Mouse (Mus musculus) forebrain, postnatal 0 days (tissue): ENCODE measurements around the gene Dhrs13. TPM values are rescaled to one million over a fixed set of nuclear protein-coding genes. Genes with fewer than 3 reads are reported as not detected.

ENCODE experiments used
- ATAC-seq: fragments of 200-750 bp; cut with Nextera tagmentation; 2 replicates; pipeline ENCODE4 v1.8.0; 2017; ENCODE audit warnings: mild to moderate bottlenecking, moderate library complexity
- DNase-seq: peaks from one replicate; pipeline ENCODE4 v3.0.0-alpha.2; 2015
- H3K27ac ChIP-seq: fragments of 300-500 bp; sonication (generic); 2 replicates; pipeline ENCODE4 v1.5.1; 2014; ENCODE audit warnings: low read depth, mild to moderate bottlenecking, antibody characterized with exemption, low read length, moderate library complexity, mixed read lengths
- H3K27me3 ChIP-seq: fragments of 300-500 bp; sonication (generic); 2 replicates; pipeline ENCODE4 v1.6.1; 2014; ENCODE audit warnings: mild to moderate bottlenecking, low read length, mixed read lengths; ENCODE audit not compliant: insufficient read depth
- H3K36me3 ChIP-seq: fragments of 300-500 bp; sonication (generic); 2 replicates; pipeline ENCODE4 v1.6.1; 2014; ENCODE audit warnings: mild to moderate bottlenecking, moderate library complexity; ENCODE audit not compliant: insufficient read depth
- H3K4me1 ChIP-seq: fragments of 300-500 bp; sonication (generic); 2 replicates; pipeline ENCODE4 v1.6.1; 2014; ENCODE audit warnings: antibody characterized with exemption; ENCODE audit not compliant: insufficient read depth
- H3K4me2 ChIP-seq: fragments of 300-500 bp; sonication (generic); 2 replicates; pipeline ENCODE4 v1.6.1; 2014; ENCODE audit warnings: low read depth, mild to moderate bottlenecking, moderate library complexity
- H3K4me3 ChIP-seq: fragments of 300-500 bp; sonication (generic); 2 replicates; pipeline ENCODE4 v1.5.1; 2014; ENCODE audit warnings: low read depth, low read length, mixed read lengths
- H3K9ac ChIP-seq: fragments of 300-500 bp; sonication (generic); 2 replicates; pipeline ENCODE4 v1.6.1; 2014; ENCODE audit warnings: mild to moderate bottlenecking
- H3K9me3 ChIP-seq: fragments of 300-500 bp; sonication (generic); 2 replicates; pipeline ENCODE4 v1.6.1; 2016; ENCODE audit warnings: low read length
- CTCF ChIP-seq: sonication (generic); IDR thresholded peaks from 2 replicates; pipeline ENCODE4 v1.5.1; 2016; ENCODE audit warnings: antibody characterized with exemption, control low read depth, low read depth
- WGBS: fragments of 180-500 bp; shearing (Covaris S2); extraction: QIAGEN DNeasy Blood & Tissue Kit; methylation state at CpG from one replicate; pipeline ENCODE4 v1.1.7; 2014; 5-methylcytosine and 5-hydroxymethylcytosine counted together
- polyA plus RNA-seq: library from polyadenylated mRNA; unstranded; fragments of >200 nt; fragmentation: Nextera tagmentation; extraction: Ambion mirVana; gene quantifications from 2 replicates; pipeline ENCODE4 v1.2.1, GENCODE M21; 2015
- total RNA-seq: library from RNA; depleted of rRNA; stranded (reverse); fragments of >200 nt; gene quantifications from 2 replicates; pipeline ENCODE4 v1.2.3, GENCODE M21; 2014

The Dhrs13 gene
- total and polyA plus RNA-seq, 2 experiments from 2014 or later = 48.4 TPM

DNA sequence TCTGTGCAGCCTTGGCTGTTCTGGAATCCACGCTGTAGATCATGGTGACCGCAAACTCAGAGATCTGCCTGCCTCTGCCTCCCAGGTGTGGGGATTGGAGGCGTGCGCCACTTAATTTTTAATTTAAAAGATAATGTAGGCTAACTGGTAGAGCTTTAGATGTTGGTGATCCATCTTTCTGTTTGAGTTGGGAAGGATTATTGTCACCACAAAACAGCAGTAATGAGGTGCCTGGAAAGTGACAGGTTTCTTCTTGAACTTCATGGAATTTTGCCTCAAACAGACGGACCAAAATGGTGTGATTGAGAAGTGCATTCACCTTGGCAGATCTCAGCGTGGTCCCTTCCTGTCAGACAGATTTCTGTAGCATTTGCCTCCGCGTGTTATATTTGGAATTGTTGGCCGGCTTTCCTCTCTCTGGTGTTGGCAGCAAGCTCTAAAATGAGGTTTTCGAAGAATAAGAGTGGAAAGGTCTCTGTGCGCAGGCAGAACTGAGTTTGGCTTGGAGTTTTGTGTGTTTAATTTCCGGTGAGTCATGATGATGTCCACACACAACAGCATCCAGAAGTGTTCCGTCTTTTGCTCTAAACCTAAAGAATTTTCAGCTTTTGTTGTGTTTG lies 42.9 kb upstream of the Dhrs13 start:
- H3K4me1 ChIP-seq = peaks cover 9% of the 10 kb centered on the region; the same call in 1 of the 2 replicates
- H3K4me3 ChIP-seq = no peak overlapping the region
- WGBS = 74% methylated on average over 13 of the region's 13 CpGs
- H3K9ac ChIP-seq = no peak overlapping the region
- DNase-seq = no peak
- H3K36me3 ChIP-seq = peaks cover 13% of the 10 kb centered on the region
- no peak for ATAC-seq
- TF ChIP-seq CTCF = no peak
- no peak overlapping the region for H3K4me2 ChIP-seq
- H3K27me3 ChIP-seq = no peaks in the 10 kb centered on the region
- H3K9me3 ChIP-seq = no peaks in the 10 kb centered on the region
- no peak overlapping the region for H3K27ac ChIP-seq

DNA sequence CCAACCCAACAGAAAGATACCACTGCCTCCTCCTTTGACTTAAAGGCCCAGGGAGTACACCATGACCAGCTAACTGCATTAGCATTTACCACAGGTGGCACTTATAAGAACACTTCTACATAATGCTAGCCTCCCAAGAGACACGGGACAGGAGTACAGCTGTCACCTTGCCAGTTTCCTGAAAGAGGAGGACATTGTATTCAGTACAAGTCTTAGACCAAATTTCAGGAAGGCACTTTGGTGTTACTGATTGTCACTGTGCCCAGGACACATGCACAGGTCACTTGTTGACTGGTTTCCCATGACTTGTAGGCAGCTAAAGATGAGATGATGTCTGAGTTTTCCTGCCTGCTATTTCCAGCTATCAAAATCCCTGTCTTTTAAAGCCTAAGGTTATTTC lies 36.5 kb upstream of the Dhrs13 start:
- no peaks in the 10 kb centered on the region for H3K27me3 ChIP-seq
- H3K4me2 ChIP-seq = no peak overlapping the region
- WGBS = 63% methylated on average over 1 of the region's 1 CpGs
- no peak for ATAC-seq
- TF ChIP-seq CTCF = no peak
- peaks cover 15% of the 10 kb centered on the region for H3K36me3 ChIP-seq
- no peaks in the 10 kb centered on the region for H3K4me1 ChIP-seq
- no peak for DNase-seq
- H3K27ac ChIP-seq = no peak overlapping the region
- no peaks in the 10 kb centered on the region for H3K9me3 ChIP-seq
- no peak overlapping the region for H3K4me3 ChIP-seq
- H3K9ac ChIP-seq = no peak overlapping the region

DNA sequence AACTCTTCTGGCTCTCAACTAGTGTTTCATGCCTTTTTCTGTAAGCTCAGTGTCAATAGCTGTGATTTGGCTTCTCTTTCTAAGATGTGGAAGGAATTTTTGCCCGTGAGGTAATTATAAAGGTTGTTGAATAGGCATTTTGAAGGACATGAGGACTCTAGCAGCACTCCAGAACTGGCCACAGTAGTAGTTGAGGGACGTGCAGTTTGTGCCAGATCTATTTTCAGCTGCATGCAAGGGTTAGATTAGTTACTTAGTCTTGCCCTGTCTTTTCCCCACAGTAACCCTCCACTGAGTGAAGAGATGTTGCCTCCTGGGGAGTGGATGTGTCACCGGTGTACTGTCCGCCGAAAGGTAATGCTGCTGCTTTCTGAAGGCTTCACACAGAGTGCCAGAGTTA lies 25.6 kb upstream of the Dhrs13 start:
- Histone ChIP-seq H3K4me2 (no peak overlapping the region), H3K9ac (no peak overlapping the region), H3K9me3 (no peaks in the 10 kb centered on the region), H3K27ac (no peak overlapping the region), H3K4me3 (no peak overlapping the region), H3K4me1 (no peaks in the 10 kb centered on the region), H3K36me3 (peaks cover 40% of the 10 kb centered on the region), H3K27me3 (no peaks in the 10 kb centered on the region)
- DNase-seq = no peak
- TF ChIP-seq CTCF = no peak
- ATAC-seq = no peak
- 88% methylated on average over 5 of the region's 5 CpGs for WGBS

DNA sequence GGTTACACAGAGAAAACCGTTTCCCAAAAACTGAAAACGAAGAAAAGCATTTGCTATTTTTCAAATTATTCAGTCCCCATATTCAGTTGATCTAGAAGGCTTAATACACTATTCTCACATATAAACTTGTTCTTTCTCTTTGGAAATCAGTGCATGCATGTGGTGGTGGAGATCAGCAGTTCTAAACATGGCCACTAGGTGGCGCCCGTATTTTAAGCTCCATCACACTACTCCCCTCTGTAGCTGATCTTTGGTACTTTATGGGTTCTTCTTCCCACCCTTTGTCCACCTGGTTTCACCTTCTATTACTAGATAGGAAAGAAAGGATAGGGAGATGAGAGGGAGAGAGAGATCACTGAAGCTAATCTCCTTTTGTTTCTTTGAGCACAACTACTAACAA lies 12.4 kb upstream of the Dhrs13 start:
- 25% methylated on average over 4 of the region's 4 CpGs for WGBS
- peaks cover 77% of the 10 kb centered on the region for H3K36me3 ChIP-seq
- H3K4me2 ChIP-seq = no peak overlapping the region

DNA sequence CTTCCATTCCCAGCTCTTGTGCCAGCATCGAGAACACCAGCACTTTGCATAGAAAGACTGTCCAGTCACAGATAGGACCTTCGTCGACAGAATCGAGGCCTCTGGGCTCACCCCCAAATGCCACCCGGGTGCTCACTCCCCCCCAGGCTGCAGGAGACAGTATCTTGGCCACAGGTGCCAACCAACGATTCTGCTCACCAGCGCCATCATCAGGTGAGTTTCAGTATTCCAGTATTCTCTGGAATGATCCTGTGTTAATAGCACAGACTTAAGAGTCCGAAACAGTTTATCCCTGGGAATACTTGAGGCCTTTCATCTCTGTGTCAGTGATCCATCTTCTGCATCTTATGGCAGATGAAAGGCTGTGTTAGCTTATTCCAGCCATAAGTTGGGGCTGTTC lies 8.5 kb upstream of the Dhrs13 start:
- H3K4me1 ChIP-seq = no peaks in the 10 kb centered on the region
- H3K27me3 ChIP-seq = no peaks in the 10 kb centered on the region
- TF ChIP-seq CTCF = peak; percentile 57
- peaks cover 75% of the 10 kb centered on the region for H3K36me3 ChIP-seq
- no peaks in the 10 kb centered on the region for H3K9me3 ChIP-seq
- ATAC-seq (no peak), DNase-seq (peak; percentile 67)
- H3K4me2 ChIP-seq = no peak overlapping the region
- 79% methylated on average over 8 of the region's 8 CpGs for WGBS
- H3K27ac ChIP-seq = no peak overlapping the region
- H3K4me3 ChIP-seq = no peak overlapping the region
- H3K9ac ChIP-seq = no peak overlapping the region

More for the DNA sequence above, 12.4 kb upstream of the Dhrs13 start:
- DNase-seq = peak; percentile 89
- peak; percentile 87 for ATAC-seq
- TF ChIP-seq CTCF = peak; percentile 93
- Histone ChIP-seq H3K4me1 (no peaks in the 10 kb centered on the region), H3K4me3 (no peak overlapping the region), H3K27ac (no peak overlapping the region), H3K27me3 (no peaks in the 10 kb centered on the region), H3K9ac (no peak overlapping the region), H3K9me3 (no peaks in the 10 kb centered on the region)

DNA sequence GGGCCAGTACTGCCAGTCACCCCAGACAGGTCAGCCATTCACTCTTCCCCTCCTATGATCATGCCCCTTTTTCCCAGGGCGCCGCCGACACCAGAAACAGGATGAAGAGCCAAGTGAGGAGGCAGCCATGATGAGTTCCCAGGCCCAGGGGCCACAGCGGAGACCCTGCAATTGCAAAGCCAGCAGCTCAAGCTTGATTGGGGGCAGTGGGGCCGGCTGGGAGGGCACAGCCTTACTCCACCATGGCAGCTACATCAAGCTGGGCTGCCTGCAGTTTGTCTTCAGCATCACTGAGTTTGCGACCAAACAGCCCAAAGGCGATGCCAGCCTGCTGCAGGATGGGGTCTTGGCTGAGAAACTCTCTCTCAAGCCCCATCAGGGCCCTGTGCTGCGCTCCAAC lies 2.8 kb upstream of the Dhrs13 start:
- Histone ChIP-seq H3K36me3 (peaks cover 58% of the 10 kb centered on the region), H3K4me1 (peaks cover 9% of the 10 kb centered on the region; the same call in 1 of the 2 replicates), H3K9ac (no peak overlapping the region), H3K4me2 (no peak overlapping the region), H3K9me3 (no peaks in the 10 kb centered on the region), H3K27me3 (no peaks in the 10 kb centered on the region), H3K27ac (no peak overlapping the region), H3K4me3 (no peak overlapping the region)
- ATAC-seq = no peak
- WGBS = 95% methylated on average over 8 of the region's 8 CpGs
- DNase-seq = no peak
- TF ChIP-seq CTCF = no peak

DNA sequence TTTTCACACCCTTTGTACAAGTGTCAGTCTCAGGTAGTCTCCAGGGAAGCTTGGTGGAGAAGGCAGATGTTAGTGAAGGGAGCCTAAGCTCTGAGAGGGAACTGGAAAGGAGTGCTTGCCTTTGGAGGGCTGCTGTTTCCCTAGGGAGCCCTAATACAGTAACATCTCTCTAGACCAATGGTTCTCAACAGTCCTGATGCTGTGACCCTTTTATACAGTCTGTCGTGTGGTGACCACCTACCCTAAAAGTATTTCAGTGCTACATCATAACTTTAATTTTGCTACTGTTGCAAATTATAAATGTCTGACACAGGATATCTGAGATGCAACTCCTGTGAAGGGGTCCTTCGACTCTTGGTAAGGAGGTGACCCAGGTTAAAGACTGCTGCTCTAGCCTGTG lies 1.5 kb upstream of the Dhrs13 start:
- WGBS = 86% methylated on average over 2 of the region's 2 CpGs
- no peak overlapping the region for H3K4me2 ChIP-seq
- no peak for TF ChIP-seq CTCF
- DNase-seq (no peak), ATAC-seq (no peak)
- H3K4me1 ChIP-seq = peaks cover 9% of the 10 kb centered on the region; the same call in 1 of the 2 replicates
- no peak overlapping the region for H3K9ac ChIP-seq
- no peaks in the 10 kb centered on the region for H3K27me3 ChIP-seq
- no peak overlapping the region for H3K4me3 ChIP-seq
- H3K27ac ChIP-seq = no peak overlapping the region
- H3K36me3 ChIP-seq = peaks cover 57% of the 10 kb centered on the region
- no peaks in the 10 kb centered on the region for H3K9me3 ChIP-seq
